Mouse (Mus musculus) CH12.LX (cell line): ENCODE measurements around the gene Cfap77. TPM values are rescaled to one million over a fixed set of nuclear protein-coding genes. Genes with fewer than 3 reads are reported as not detected.

Source experiments
- DNase-seq: peaks from one replicate; pipeline ENCODE4 v3.0.0-alpha.2; 2013; ENCODE audit errors: extremely low read depth
- H3K27ac ChIP-seq: 2 replicates; pipeline ENCODE4 v1.5.1; 2012; ENCODE audit warnings: low read depth, mild to moderate bottlenecking, control low read depth, moderate library complexity; ENCODE audit not compliant: insufficient read depth
- H3K27me3 ChIP-seq: replicated peaks from 2 replicates; pipeline ENCODE3; 2012; ENCODE audit warnings: inconsistent platforms
- H3K36me3 ChIP-seq, 2 experiments: replicated peaks in 1 of 2; 2 replicates each; pipeline versions ENCODE3 to v1.6.1; 2012; ENCODE audit warnings: inconsistent platforms in 1 of 2, low read length in 1 of 2, mild to moderate bottlenecking in 1 of 2, mixed read lengths in 1 of 2, moderate library complexity in 1 of 2; ENCODE audit not compliant: control insufficient read depth in 1 of 2, insufficient read depth in 1 of 2
- H3K4me1 ChIP-seq, 2 experiments: 2 replicates each; pipeline ENCODE4 v1.6.1; 2012; ENCODE audit warnings: inconsistent platforms in 1 of 2, moderate library complexity in 1 of 2; ENCODE audit not compliant: insufficient read depth in 2 of 2, control insufficient read depth in 1 of 2
- H3K4me2 ChIP-seq: 2 replicates; pipeline ENCODE4 v1.6.1; 2012; ENCODE audit warnings: low read depth, mild to moderate bottlenecking, control low read depth; ENCODE audit not compliant: poor library complexity, insufficient read depth, severe bottlenecking
- H3K4me3 ChIP-seq, 3 experiments: fragments of 150-350 bp in 1 of 3; sonication (generic) in 1 of 3; replicated peaks in 1 of 3; 2 replicates each; pipeline versions ENCODE3 to v1.5.1; 2011 to 2012; ENCODE audit warnings: low read depth in 2 of 3, low read length in 2 of 3, mild to moderate bottlenecking in 2 of 3, moderate library complexity in 2 of 3, control low read depth in 1 of 3, improper control_type of control experiment in 1 of 3, inconsistent platforms in 1 of 3, mixed read lengths in 1 of 3; ENCODE audit not compliant: poor library complexity in 1 of 3
- H3K79me2 ChIP-seq: replicated peaks from 2 replicates; pipeline ENCODE4 v1.6.1; 2012; ENCODE audit warnings: mild to moderate bottlenecking, moderate library complexity; ENCODE audit not compliant: control insufficient read depth, poor library complexity, insufficient read depth, severe bottlenecking; ENCODE audit errors: extremely low read depth
- H3K9ac ChIP-seq: 2 replicates; pipeline ENCODE4 v1.6.1; 2012; ENCODE audit warnings: low read depth, mild to moderate bottlenecking, control low read depth, moderate library complexity; ENCODE audit not compliant: insufficient read depth
- H3K9me3 ChIP-seq: replicated peaks from 2 replicates; pipeline ENCODE3; 2012; ENCODE audit warnings: low read length, inconsistent platforms, mixed read lengths
- BHLHE40 ChIP-seq: IDR thresholded peaks from 2 replicates; pipeline ENCODE4 v1.6.1; 2011; ENCODE audit warnings: mild to moderate bottlenecking, low read depth, low read length, improper control_type of control experiment
- CHD1 ChIP-seq: IDR thresholded peaks from 2 replicates; pipeline ENCODE4 v1.6.1; 2012; ENCODE audit warnings: low read depth, low read length, improper control_type of control experiment, inconsistent platforms
- CHD2 ChIP-seq: IDR thresholded peaks from 2 replicates; pipeline ENCODE4 v1.6.1; 2011; ENCODE audit warnings: low read length, improper control_type of control experiment
- E2F4 ChIP-seq: IDR thresholded peaks from 2 replicates; pipeline ENCODE4 v1.6.1; 2011; ENCODE audit warnings: low read depth, low read length, improper control_type of control experiment; ENCODE audit not compliant: insufficient replicate concordance
- ELF1 ChIP-seq: IDR thresholded peaks from 2 replicates; pipeline ENCODE4 v1.6.1; 2014; ENCODE audit warnings: low read depth, mild to moderate bottlenecking, inconsistent platforms, low read length, improper control_type of control experiment
- EP300 ChIP-seq: IDR thresholded peaks from 2 replicates; pipeline ENCODE4 v1.6.1; 2011; ENCODE audit warnings: low read length, improper control_type of control experiment
- GABPA ChIP-seq: IDR thresholded peaks from 2 replicates; pipeline ENCODE4 v1.6.1; 2012; ENCODE audit warnings: low read depth, low read length, improper control_type of control experiment, inconsistent platforms; ENCODE audit not compliant: insufficient replicate concordance
- HCFC1 ChIP-seq: IDR thresholded peaks from 2 replicates; pipeline ENCODE4 v1.6.1; 2012; ENCODE audit warnings: low read depth, mild to moderate bottlenecking, inconsistent platforms, low read length, improper control_type of control experiment
- IRF4 ChIP-seq: IDR thresholded peaks from 2 replicates; pipeline ENCODE4 v1.6.1; 2014; ENCODE audit warnings: low read depth, mild to moderate bottlenecking, inconsistent platforms, low read length, improper control_type of control experiment
- JUN ChIP-seq: IDR thresholded peaks from 2 replicates; pipeline ENCODE4 v1.6.1; 2011; ENCODE audit warnings: low read depth, mild to moderate bottlenecking, low read length, improper control_type of control experiment, moderate library complexity; ENCODE audit not compliant: insufficient read depth
- JUND ChIP-seq: conservative IDR thresholded peaks from 2 replicates; pipeline ENCODE4 v1.6.1; 2011; ENCODE audit warnings: low read depth, low read length, improper control_type of control experiment
- KAT2A ChIP-seq: IDR thresholded peaks from 2 replicates; pipeline ENCODE4 v1.6.1; 2012; ENCODE audit warnings: low read length, improper control_type of control experiment, inconsistent platforms; ENCODE audit not compliant: insufficient replicate concordance
- MAX ChIP-seq: IDR thresholded peaks from 2 replicates; pipeline ENCODE4 v1.6.1; 2011; ENCODE audit warnings: low read length, improper control_type of control experiment
- MAZ ChIP-seq: IDR thresholded peaks from 2 replicates; pipeline ENCODE4 v1.6.1; 2012; ENCODE audit warnings: low read depth, mild to moderate bottlenecking, inconsistent platforms, low read length, improper control_type of control experiment, moderate library complexity
- MEF2A ChIP-seq: IDR thresholded peaks from 2 replicates; pipeline ENCODE4 v1.6.1; 2014; ENCODE audit warnings: low read depth, mild to moderate bottlenecking, inconsistent platforms, low read length, improper control_type of control experiment, borderline replicate concordance
- MYC ChIP-seq: IDR thresholded peaks from 2 replicates; pipeline ENCODE4 v1.6.1; 2011; ENCODE audit warnings: low read depth, mild to moderate bottlenecking, improper control_type of control experiment, low read length
- NRF1 ChIP-seq: IDR thresholded peaks from 2 replicates; pipeline ENCODE4 v1.6.1; 2014; ENCODE audit warnings: low read depth, mild to moderate bottlenecking, inconsistent platforms, low read length, improper control_type of control experiment, moderate library complexity
- PAX5 ChIP-seq: IDR thresholded peaks from 2 replicates; pipeline ENCODE4 v1.6.1; 2012; ENCODE audit warnings: low read length, inconsistent platforms, mixed read lengths
- POLR2AphosphoS2 ChIP-seq: IDR thresholded peaks from 2 replicates; pipeline ENCODE4 v1.6.1; 2011; ENCODE audit warnings: low read depth, low read length, improper control_type of control experiment
- RAD21 ChIP-seq: IDR thresholded peaks from 2 replicates; pipeline ENCODE4 v1.6.1; 2011; ENCODE audit warnings: low read depth, mild to moderate bottlenecking, low read length, improper control_type of control experiment, moderate library complexity
- SIN3A ChIP-seq: IDR thresholded peaks from 2 replicates; pipeline ENCODE4 v1.6.1; 2012; ENCODE audit warnings: low read length, improper control_type of control experiment, inconsistent platforms
- SMC3 ChIP-seq: IDR thresholded peaks from 2 replicates; pipeline ENCODE4 v1.6.1; 2011; ENCODE audit warnings: low read depth, low read length, improper control_type of control experiment
- TBP ChIP-seq: conservative IDR thresholded peaks from 2 replicates; pipeline ENCODE4 v1.6.1; 2011; ENCODE audit warnings: low read depth, low read length, improper control_type of control experiment
- TCF12 ChIP-seq: IDR thresholded peaks from 2 replicates; pipeline ENCODE4 v1.6.1; 2014; ENCODE audit warnings: low read depth, mild to moderate bottlenecking, inconsistent platforms, low read length, improper control_type of control experiment
- dilution Hi-C: fragments of 300-500 bp; cut with MboI; formaldehyde crosslinking; loops from 2 replicates; pipeline ENCODE4 v1.14.3; 2020; ENCODE audit warnings: low sequenced_read_pairs; ENCODE audit not compliant: extremely low pct_unique_long_range_greater_than_20kb, extremely low pct_ligation_motif_present
- in situ Hi-C: fragments of 300-500 bp; cut with MboI; formaldehyde crosslinking; loops from 3 replicates; pipeline ENCODE4 v1.14.3; 2019; ENCODE audit warnings: low sequenced_read_pairs, low pct_ligation_motif_present, low pct_unique_long_range_greater_than_20kb, mixed read lengths
- polyA plus RNA-seq: library from polyadenylated mRNA; unstranded; fragments of >175 nt; gene quantifications from 2 replicates; pipeline ENCODE4 v1.2.1, GENCODE M21; 2012; ENCODE audit warnings: low read depth; ENCODE audit not compliant: insufficient read length
- total RNA-seq, 2 experiments: library from RNA; depleted of rRNA; stranded (reverse); fragments of 300-350 nt in 1 of 2; fragments of >200 nt in 1 of 2; gene quantifications; 2 replicates each; pipeline ENCODE4 v1.2.3; 2012 to 2014

Gene Cfap77
- total and polyA plus RNA-seq, 3 experiments, result 0.25 to 0.47 (median 0.35) TPM

- no peak overlapping the region for H3K4me2 ChIP-seq
- dilution Hi-C loops, result no loop called here
- H3K9ac ChIP-seq, result no peak overlapping the region
- TF ChIP-seq TCF12 (no peak), MAX (no peak), ELF1 (no peak), JUN (no peak), KAT2A (no peak), RAD21 (no peak), SIN3A (no peak), JUND (no peak), NRF1 (no peak), MEF2A (no peak)
- H3K27me3 ChIP-seq, result no peaks in the 10 kb centered on the region
- peaks cover 0 to 59% of the 10 kb centered on the region in 2 experiments; a peak in 2 of 4 replicates for H3K4me1 ChIP-seq
- in situ Hi-C loops, result no loop called here
- H3K36me3 ChIP-seq, result peaks cover 42 to 93% of the 10 kb centered on the region in 2 experiments
- H3K27ac ChIP-seq, result no peak overlapping the region
- no peaks in the 10 kb centered on the region for H3K9me3 ChIP-seq
- H3K4me3 ChIP-seq, result no peak overlapping the region
- H3K79me2 ChIP-seq, result no peaks in the 10 kb centered on the region
- DNase-seq, result no peak
These were observed 152.6 kb downstream of the Cfap77 start for GRCm38 (mm10) chr2:28902291-28902690.

- in situ Hi-C loops, result no loop called here
- TF ChIP-seq HCFC1 (no peak), E2F4 (no peak), MYC (no peak), CHD2 (no peak), NRF1 (no peak), BHLHE40 (no peak), TCF12 (no peak), CHD1 (no peak), KAT2A (no peak), EP300 (no peak), MAX (no peak), PAX5 (no peak), IRF4 (no peak), JUN (no peak), MAZ (no peak), TBP (no peak), GABPA (no peak), JUND (no peak), POLR2AphosphoS2 (no peak), SMC3 (no peak)
- peaks cover 74 to 98% of the 10 kb centered on the region in 2 experiments for H3K36me3 ChIP-seq
These were observed 157.4 kb downstream of the Cfap77 start for GRCm38 (mm10) chr2:28897340-28897899.

More at GRCm38 (mm10) chr2:28897340-28897899, 157.4 kb downstream of the Cfap77 start:
- Histone ChIP-seq H3K4me1 (peaks cover 0 to 12% of the 10 kb centered on the region in 2 experiments; a peak in 2 of 4 replicates), H3K4me2 (no peak overlapping the region), H3K27ac (no peak overlapping the region), H3K9me3 (no peaks in the 10 kb centered on the region), H3K9ac (no peak overlapping the region), H3K27me3 (no peaks in the 10 kb centered on the region), H3K4me3 (no peak overlapping the region), H3K79me2 (no peaks in the 10 kb centered on the region)
- no peak for DNase-seq
- dilution Hi-C loops, result no loop called here
